Mouse (Mus musculus) stomach, embryonic 14.5 days (tissue): Measurements from ENCODE around the gene Chd2. TPM values are rescaled to one million over a fixed set of nuclear protein-coding genes. Genes with fewer than 3 reads are reported as not detected.

Experiments used
- ATAC-seq: fragments of 200-750 bp; cut with Nextera tagmentation; 2 replicates; pipeline ENCODE4 v1.8.0; 2017; ENCODE audit warnings: low read depth, moderate TSS enrichment; ENCODE audit not compliant: insufficient number of reproducible peaks, insufficient read depth, low FRiP score
- H3K27ac ChIP-seq: fragments of 300-500 bp; sonication (generic); 2 replicates; pipeline ENCODE4 v1.5.1; 2014; ENCODE audit warnings: mild to moderate bottlenecking, low read length, moderate library complexity, mixed read lengths
- H3K27me3 ChIP-seq: fragments of 300-500 bp; sonication (generic); 2 replicates; pipeline ENCODE4 v1.6.1; 2014; ENCODE audit warnings: low read length, control low read depth, mixed read lengths; ENCODE audit not compliant: control insufficient read depth, insufficient read depth
- H3K36me3 ChIP-seq: fragments of 300-500 bp; sonication (generic); 2 replicates; pipeline ENCODE4 v1.6.1; 2014; ENCODE audit warnings: mild to moderate bottlenecking, control low read depth, low read length, moderate library complexity, mixed read lengths; ENCODE audit not compliant: control insufficient read depth, insufficient read depth
- H3K4me1 ChIP-seq: fragments of 300-500 bp; sonication (generic); 2 replicates; pipeline ENCODE4 v1.6.1; 2014; ENCODE audit warnings: low read length, control low read depth, mixed read lengths; ENCODE audit not compliant: control insufficient read depth, insufficient read depth
- H3K4me2 ChIP-seq: fragments of 300-500 bp; sonication (generic); replicated peaks from 2 replicates; pipeline ENCODE4 v1.6.1; 2014; ENCODE audit warnings: low read depth, low read length, control low read depth
- H3K4me3 ChIP-seq: fragments of 300-500 bp; sonication (generic); 2 replicates; pipeline ENCODE4 v1.5.1; 2014; ENCODE audit warnings: low read depth, low read length, control low read depth
- H3K9ac ChIP-seq: fragments of 300-500 bp; sonication (generic); replicated peaks from 2 replicates; pipeline ENCODE4 v1.6.1; 2014; ENCODE audit warnings: low read depth, mild to moderate bottlenecking, control low read depth, low read length, moderate library complexity, mixed read lengths
- H3K9me3 ChIP-seq: fragments of 300-500 bp; sonication (generic); 2 replicates; pipeline ENCODE4 v1.6.1; 2016; ENCODE audit warnings: low read depth, low read length, control low read depth; ENCODE audit not compliant: control insufficient read depth
- WGBS: fragments of 180-500 bp; shearing (Covaris S2); extraction: QIAGEN DNeasy Blood & Tissue Kit; methylation state at CpG from one replicate; pipeline ENCODE4 v1.1.7; 2014; 5-methylcytosine and 5-hydroxymethylcytosine counted together
- polyA plus RNA-seq: library from polyadenylated mRNA; unstranded; fragments of >200 nt; fragmentation: Nextera tagmentation; extraction: Ambion mirVana; gene quantifications from 2 replicates; pipeline ENCODE4 v1.2.1, GENCODE M21; 2014

Gene Chd2
- polyA plus RNA-seq, 1 experiment from 2014 or later: 71.0 TPM

- Histone ChIP-seq H3K9ac (no peak overlapping the region), H3K36me3 (peaks cover 30% of the 10 kb centered on the region), H3K27ac (peak overlapping the region; percentile 21; the same call in 1 of the 2 replicates), H3K9me3 (no peaks in the 10 kb centered on the region), H3K27me3 (no peaks in the 10 kb centered on the region), H3K4me3 (no peak overlapping the region), H3K4me1 (peaks cover 14% of the 10 kb centered on the region), H3K4me2 (no peak overlapping the region)
- WGBS: 59% methylated on average over 9 of the region's 9 CpGs
- no peak for ATAC-seq
Measured at GRCm38 (mm10) chr7:73421278-73422015, 120.2 kb downstream of the Chd2 start.

DNA sequence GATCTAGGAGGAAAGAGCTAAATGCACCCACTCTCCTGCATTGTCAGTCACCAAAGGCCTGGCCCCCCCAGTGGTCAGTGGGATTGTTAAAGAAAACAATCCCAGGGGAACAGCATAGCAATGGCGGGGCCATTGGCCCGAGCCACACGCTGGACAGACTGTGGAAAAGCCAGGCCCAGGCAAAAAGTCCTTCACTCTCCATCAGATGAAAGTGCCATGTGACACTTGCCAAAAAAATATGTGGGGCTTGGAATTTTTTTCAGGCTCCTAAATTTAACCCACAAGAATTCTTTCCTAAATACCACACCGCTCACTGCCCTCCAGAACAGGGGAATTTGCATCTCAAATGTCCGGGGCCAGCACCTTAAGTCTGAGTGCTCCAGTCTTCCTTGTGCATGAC lies 120.8 kb downstream of the Chd2 start:
- no peaks in the 10 kb centered on the region for H3K9me3 ChIP-seq
- no peak for ATAC-seq
- 64% methylated on average over 5 of the region's 5 CpGs for WGBS
- H3K4me3 ChIP-seq: no peak overlapping the region
- H3K36me3 ChIP-seq: peaks cover 35% of the 10 kb centered on the region
- no peak overlapping the region for H3K9ac ChIP-seq
- no peak overlapping the region for H3K4me2 ChIP-seq
- H3K4me1 ChIP-seq: peaks cover 14% of the 10 kb centered on the region
- H3K27me3 ChIP-seq: no peaks in the 10 kb centered on the region
- H3K27ac ChIP-seq: peak overlapping the region; percentile 21; the same call in 1 of the 2 replicates

DNA sequence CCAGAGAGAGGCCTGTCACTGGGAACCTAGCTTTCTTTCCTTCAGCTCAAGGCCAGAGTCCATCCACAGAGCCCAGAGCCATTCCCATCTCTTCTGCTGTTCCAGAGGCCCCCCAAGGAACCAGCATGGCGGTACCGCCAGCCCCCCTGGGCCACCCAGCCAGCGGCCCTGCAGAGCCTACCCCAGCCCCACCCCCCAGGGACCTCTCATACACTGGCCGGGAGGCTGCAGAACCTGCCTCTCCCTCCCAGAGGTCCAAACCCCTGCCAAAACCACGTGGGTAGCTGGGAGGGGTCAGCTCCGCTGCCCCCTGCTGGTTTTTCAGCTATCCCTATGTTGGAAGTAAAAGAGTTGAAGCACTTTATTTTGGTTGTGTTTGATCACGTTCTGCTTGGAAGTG lies 122.3 kb downstream of the Chd2 start:
- Histone ChIP-seq H3K27me3 (no peaks in the 10 kb centered on the region), H3K9ac (no peak overlapping the region), H3K4me3 (no peak overlapping the region), H3K36me3 (peaks cover 44% of the 10 kb centered on the region), H3K4me2 (no peak overlapping the region), H3K9me3 (no peaks in the 10 kb centered on the region), H3K27ac (0 out of 2 replicates have a peak overlapping the region, but pooled peaks have one; percentile 21), H3K4me1 (peaks cover 14% of the 10 kb centered on the region)
- ATAC-seq: no peak
- 40% methylated on average over 7 of the region's 7 CpGs for WGBS

DNA sequence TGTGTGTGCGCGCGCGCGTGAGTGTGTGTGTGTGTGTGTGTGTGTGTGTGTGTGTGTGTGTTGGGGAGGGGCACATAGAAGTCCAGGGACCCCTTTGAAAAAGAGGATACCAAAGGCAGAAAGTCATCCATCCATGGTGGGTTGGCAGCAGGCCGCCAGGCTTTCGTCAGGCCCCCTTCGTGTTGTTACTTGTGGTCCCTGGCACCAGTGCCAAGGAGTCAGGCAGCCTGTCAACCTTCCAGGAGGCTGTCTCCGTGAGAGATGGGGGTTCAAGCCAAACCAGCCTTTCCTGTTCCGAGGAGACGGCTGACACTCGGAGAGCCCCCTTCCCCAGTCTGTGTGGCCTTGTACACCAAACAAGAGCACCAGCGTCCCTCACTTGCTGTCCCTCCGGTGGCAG lies 127.4 kb downstream of the Chd2 start:
- WGBS: 72% methylated on average over 14 of the region's 14 CpGs
- no peak for ATAC-seq
- peaks cover 69% of the 10 kb centered on the region for H3K36me3 ChIP-seq
- H3K4me2 ChIP-seq: no peak overlapping the region
- H3K4me3 ChIP-seq: no peak overlapping the region
- H3K9ac ChIP-seq: no peak overlapping the region
- H3K9me3 ChIP-seq: no peaks in the 10 kb centered on the region
- peaks cover 4% of the 10 kb centered on the region; the same call in 1 of the 2 replicates for H3K4me1 ChIP-seq
- H3K27ac ChIP-seq: no peak overlapping the region
- H3K27me3 ChIP-seq: no peaks in the 10 kb centered on the region

- ATAC-seq: no peak
- no peak overlapping the region for H3K27ac ChIP-seq
- H3K9me3 ChIP-seq: no peaks in the 10 kb centered on the region
- WGBS: 64% methylated on average over 7 of the region's 7 CpGs
- H3K4me3 ChIP-seq: no peak overlapping the region
- H3K27me3 ChIP-seq: no peaks in the 10 kb centered on the region
- H3K4me1 ChIP-seq: no peaks in the 10 kb centered on the region; the same call in 1 of the 2 replicates
- no peak overlapping the region for H3K9ac ChIP-seq
- H3K36me3 ChIP-seq: peaks cover 52% of the 10 kb centered on the region
- no peak overlapping the region for H3K4me2 ChIP-seq
Measured at GRCm38 (mm10) chr7:73412419-73412818, 129.2 kb downstream of the Chd2 start.

DNA sequence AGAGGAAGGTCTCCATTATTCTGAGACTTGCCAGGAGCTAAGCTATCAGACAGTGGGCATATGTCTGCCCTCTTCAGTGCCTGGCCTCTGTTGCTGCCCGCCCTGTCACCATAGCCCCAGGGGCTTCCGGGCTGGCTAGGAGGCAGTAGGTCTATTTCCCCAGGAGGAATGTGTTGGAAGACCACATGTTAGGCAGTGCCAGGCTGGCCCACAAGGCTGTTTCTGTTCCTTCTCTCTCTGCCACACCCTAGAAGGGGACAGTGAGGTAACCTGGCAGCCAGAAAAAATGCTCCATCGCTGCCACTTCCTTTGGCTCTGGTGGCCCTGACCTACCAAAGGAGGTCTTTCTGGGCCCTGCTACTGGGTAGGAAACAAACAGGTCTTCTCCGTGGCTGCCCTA lies 129.6 kb downstream of the Chd2 start:
- Histone ChIP-seq H3K9ac (no peak overlapping the region), H3K27ac (no peak overlapping the region), H3K4me2 (no peak overlapping the region), H3K27me3 (no peaks in the 10 kb centered on the region), H3K4me3 (no peak overlapping the region), H3K4me1 (no peaks in the 10 kb centered on the region; the same call in 1 of the 2 replicates), H3K36me3 (peaks cover 49% of the 10 kb centered on the region), H3K9me3 (no peaks in the 10 kb centered on the region)
- no peak for ATAC-seq
- 83% methylated on average over 4 of the region's 4 CpGs for WGBS

- no peak overlapping the region for H3K27ac ChIP-seq
- H3K4me2 ChIP-seq: no peak overlapping the region
- H3K36me3 ChIP-seq: peaks cover 52% of the 10 kb centered on the region
- 57% methylated on average over 7 of the region's 7 CpGs for WGBS
- H3K4me3 ChIP-seq: no peak overlapping the region
- no peak overlapping the region for H3K9ac ChIP-seq
- ATAC-seq: no peak
- H3K27me3 ChIP-seq: no peaks in the 10 kb centered on the region
- H3K9me3 ChIP-seq: no peaks in the 10 kb centered on the region
- H3K4me1 ChIP-seq: no peaks in the 10 kb centered on the region; the same call in 1 of the 2 replicates
Measured at GRCm38 (mm10) chr7:73411523-73411922, 130.1 kb downstream of the Chd2 start.

GRCm38 (mm10) chr7:73405550-73405949 lies 136.1 kb downstream of the Chd2 start:
- no peaks in the 10 kb centered on the region for H3K9me3 ChIP-seq
- no peak overlapping the region for H3K9ac ChIP-seq
- H3K27me3 ChIP-seq: no peaks in the 10 kb centered on the region
- H3K27ac ChIP-seq: no peak overlapping the region
- 95% methylated on average over 11 of the region's 11 CpGs for WGBS
- 0 out of 2 replicates have a peak, but pooled peaks cover 3% of the 10 kb centered on the region for H3K4me1 ChIP-seq
- peaks cover 22% of the 10 kb centered on the region for H3K36me3 ChIP-seq
- H3K4me3 ChIP-seq: no peak overlapping the region
- no peak overlapping the region for H3K4me2 ChIP-seq
- ATAC-seq: no peak

- Histone ChIP-seq H3K9ac (no peak overlapping the region), H3K4me2 (no peak overlapping the region), H3K27ac (no peak overlapping the region), H3K9me3 (no peaks in the 10 kb centered on the region), H3K4me1 (peaks cover 23% of the 10 kb centered on the region), H3K4me3 (no peak overlapping the region), H3K27me3 (no peaks in the 10 kb centered on the region), H3K36me3 (peaks cover 9% of the 10 kb centered on the region)
- 39% methylated on average over 3 of the region's 3 CpGs for WGBS
- no peak for ATAC-seq
Measured at GRCm38 (mm10) chr7:73403538-73403937, 138.1 kb downstream of the Chd2 start.
